Mouse (Mus musculus) T-helper 17 cell (primary cell): ENCODE data around the gene 9030624G23Rik.
"Not testable (repeated sequence)": the region's sequence is repeated elsewhere in the genome, so short reads cannot be mapped to it uniquely, and the experiment has no call there.

Experiments
- in situ Hi-C, 2 experiments: fragments of 300-600 bp; cut with MboI, MseI; formaldehyde crosslinking; loops; 1 replicate in 1 of 2; 2 replicates in 1 of 2; pipeline ENCODE4 v1.15.1; 2025; ENCODE audit warnings: high pct_unique_total_duplicates in 2 of 2

Gene 9030624G23Rik

GRCm38 (mm10) chr12:24097108-24097520 lies at the start of gene 9030624G23Rik:
Gene 9030624G23Rik (minus strand): TSS chr12:24097246.
- in situ Hi-C loops, result not testable (repeated sequence)

- in situ Hi-C loops, result not testable (repeated sequence)
Measured at GRCm38 (mm10) chr12:24083096-24083495, 13.9 kb downstream of the 9030624G23Rik start.
